Comparison of ENCODE assay signal across 26 mouse cellular contexts in genomic region chr2:77915187-77915586, GRCm38 (mm10).
"Had no signal": no experiment of that assay in that cellular context is flagged by ENCODE, and none has a peak within 500 bp of the region (broad histone marks: within the 10 kb centered on the region; RNA-seq: fewer than 3 reads in every experiment).

No protein-coding gene starts in this region.

- H3K9me3 ChIP-seq: embryonic facial prominence, embryonic 10.5 days; embryonic facial prominence, embryonic 12.5 days; embryonic facial prominence, embryonic 13.5 days; embryonic facial prominence, embryonic 15.5 days; forebrain, embryonic 10.5 days; forebrain, embryonic 12.5 days; forebrain, embryonic 13.5 days; forebrain, embryonic 15.5 days had no signal

- H3K4me1 ChIP-seq: embryonic facial prominence, embryonic 10.5 days; embryonic facial prominence, embryonic 12.5 days; embryonic facial prominence, embryonic 13.5 days; embryonic facial prominence, embryonic 15.5 days; forebrain, embryonic 10.5 days; forebrain, embryonic 12.5 days; forebrain, embryonic 13.5 days; forebrain, embryonic 15.5 days had no signal

- H3K9ac ChIP-seq: embryonic facial prominence, embryonic 12.5 days; embryonic facial prominence, embryonic 13.5 days; embryonic facial prominence, embryonic 15.5 days; forebrain, embryonic 12.5 days; forebrain, embryonic 13.5 days; forebrain, embryonic 15.5 days; forebrain, postnatal 0 days had no signal

- H3K27ac ChIP-seq: embryonic facial prominence, embryonic 10.5 days; embryonic facial prominence, embryonic 12.5 days; embryonic facial prominence, embryonic 13.5 days; embryonic facial prominence, embryonic 15.5 days; forebrain, embryonic 10.5 days; forebrain, embryonic 12.5 days; forebrain, embryonic 13.5 days; forebrain, embryonic 15.5 days; gastrocnemius, adult 2 months; heart, adult 2 months had no signal

- H3K4me3 ChIP-seq: embryonic facial prominence, embryonic 10.5 days; embryonic facial prominence, embryonic 12.5 days; embryonic facial prominence, embryonic 13.5 days; embryonic facial prominence, embryonic 15.5 days; erythroblast, embryonic 14.5 days; forebrain, embryonic 10.5 days; forebrain, embryonic 12.5 days; forebrain, embryonic 13.5 days; forebrain, embryonic 15.5 days; gastrocnemius, adult 2 months; heart, adult 2 months had no signal

- H3K27me3 ChIP-seq: embryonic facial prominence, embryonic 12.5 days; embryonic facial prominence, embryonic 13.5 days; embryonic facial prominence, embryonic 15.5 days; forebrain, embryonic 12.5 days; forebrain, embryonic 13.5 days; forebrain, embryonic 15.5 days had no signal

- DNase-seq: cerebellum, adult 8-10 months; cerebellum, adult 9-10 months; cerebellum, adult 9-11 months; cerebellum, postnatal 10 days; cerebellum, postnatal 14 days; cerebellum, postnatal 25 days; cerebellum, postnatal 36 days; embryo, embryonic 11 days; forebrain, postnatal 0 days; gastrocnemius, adult 2 months; gastrocnemius, postnatal 10 days; gastrocnemius, postnatal 14 days; gastrocnemius, postnatal 25 days; gastrocnemius, postnatal 36 days; heart, adult 2 months had no signal

- ATAC-seq: forebrain, embryonic 13.5 days; forebrain, embryonic 14.5 days; forebrain, embryonic 15.5 days; forebrain, embryonic 16.5 days; forebrain, postnatal 0 days had no signal

- H3K4me2 ChIP-seq: embryonic facial prominence, embryonic 12.5 days; embryonic facial prominence, embryonic 13.5 days; embryonic facial prominence, embryonic 15.5 days; forebrain, embryonic 12.5 days; forebrain, embryonic 13.5 days; forebrain, embryonic 15.5 days had no signal
